Mouse (Mus musculus): Measurements from ENCODE around the gene Rpl35. TPM values are rescaled to one million over a fixed set of nuclear protein-coding genes. Genes with fewer than 3 reads are reported as not detected.
"Not testable (repeated sequence)": the region's sequence is repeated elsewhere in the genome, so short reads cannot be mapped to it uniquely, and the experiment has no call there.

Rpl35 gene
- total RNA-seq (2017) = 1,207 and 1,504 TPM in 2 replicates

- ATAC-seq (replicated peaks in 1 of 2; ENCODE audit: insufficient read depth in 1 of 2, low FRiP score in 2 of 2, low TSS enrichment in 1 of 2, low read depth in 1 of 2, poor library complexity in 2 of 2, severe bottlenecking in 2 of 2) = no peak
These were observed at the start of gene Rpl35 for GRCm38 (mm10) chr2:39005574-39006079. TSS of gene Rpl35 (minus strand) at chr2:39005624.

- ATAC-seq (replicated peaks in 1 of 2; ENCODE audit: insufficient read depth in 1 of 2, low FRiP score in 2 of 2, low TSS enrichment in 1 of 2, low read depth in 1 of 2, poor library complexity in 2 of 2, severe bottlenecking in 2 of 2) = no peak
These were observed 43.1 kb upstream of the Rpl35 start for GRCm38 (mm10) chr2:39048515-39048914.

GRCm38 (mm10) chr2:39040215-39040614, 34.8 kb upstream of the Rpl35 start:
- no peak for ATAC-seq (replicated peaks in 1 of 2; ENCODE audit: insufficient read depth in 1 of 2, low FRiP score in 2 of 2, low TSS enrichment in 1 of 2, low read depth in 1 of 2, poor library complexity in 2 of 2, severe bottlenecking in 2 of 2)

GRCm38 (mm10) chr2:39031611-39032010, 26.2 kb upstream of the Rpl35 start:
- ATAC-seq (replicated peaks in 1 of 2; ENCODE audit: insufficient read depth in 1 of 2, low FRiP score in 2 of 2, low TSS enrichment in 1 of 2, low read depth in 1 of 2, poor library complexity in 2 of 2, severe bottlenecking in 2 of 2) = no peak

GRCm38 (mm10) chr2:39020004-39020403, 14.6 kb upstream of the Rpl35 start:
- no peak for ATAC-seq (replicated peaks in 1 of 2; ENCODE audit: insufficient read depth in 1 of 2, low FRiP score in 2 of 2, low TSS enrichment in 1 of 2, low read depth in 1 of 2, poor library complexity in 2 of 2, severe bottlenecking in 2 of 2)

GRCm38 (mm10) chr2:39016581-39016980, 11.2 kb upstream of the Rpl35 start:
- ATAC-seq (replicated peaks in 1 of 2; ENCODE audit: insufficient read depth in 1 of 2, low FRiP score in 2 of 2, low TSS enrichment in 1 of 2, low read depth in 1 of 2, poor library complexity in 2 of 2, severe bottlenecking in 2 of 2) = no peak

- no peak for ATAC-seq (replicated peaks in 1 of 2; ENCODE audit: insufficient read depth in 1 of 2, low FRiP score in 2 of 2, low TSS enrichment in 1 of 2, low read depth in 1 of 2, poor library complexity in 2 of 2, severe bottlenecking in 2 of 2)
These were observed 7.4 kb upstream of the Rpl35 start for GRCm38 (mm10) chr2:39012768-39013279.

GRCm38 (mm10) chr2:39011971-39012370, 6.5 kb upstream of the Rpl35 start:
- ATAC-seq (replicated peaks in 1 of 2; ENCODE audit: insufficient read depth in 1 of 2, low FRiP score in 2 of 2, low TSS enrichment in 1 of 2, low read depth in 1 of 2, poor library complexity in 2 of 2, severe bottlenecking in 2 of 2) = no peak

- ATAC-seq (replicated peaks in 1 of 2; ENCODE audit: insufficient read depth in 1 of 2, low FRiP score in 2 of 2, low TSS enrichment in 1 of 2, low read depth in 1 of 2, poor library complexity in 2 of 2, severe bottlenecking in 2 of 2) = no peak
These were observed 5.8 kb upstream of the Rpl35 start for GRCm38 (mm10) chr2:39011264-39011663.

- ATAC-seq (replicated peaks in 1 of 2; ENCODE audit: insufficient read depth in 1 of 2, low FRiP score in 2 of 2, low TSS enrichment in 1 of 2, low read depth in 1 of 2, poor library complexity in 2 of 2, severe bottlenecking in 2 of 2) = not testable (repeated sequence)
These were observed 4.7 kb upstream of the Rpl35 start for GRCm38 (mm10) chr2:39010144-39010543.

- ATAC-seq (replicated peaks in 1 of 2; ENCODE audit: insufficient read depth in 1 of 2, low FRiP score in 2 of 2, low TSS enrichment in 1 of 2, low read depth in 1 of 2, poor library complexity in 2 of 2, severe bottlenecking in 2 of 2) = peak in 1 of 2 experiments; percentile 18; a peak in 1 of 4 replicates
These were observed 3.5 kb upstream of the Rpl35 start for GRCm38 (mm10) chr2:39008954-39009365.

GRCm38 (mm10) chr2:39008350-39008851, 3.0 kb upstream of the Rpl35 start:
- ATAC-seq (replicated peaks in 1 of 2; ENCODE audit: insufficient read depth in 1 of 2, low FRiP score in 2 of 2, low TSS enrichment in 1 of 2, low read depth in 1 of 2, poor library complexity in 2 of 2, severe bottlenecking in 2 of 2) = 0 out of 4 replicates have a peak, but pooled peaks of 1 of the 2 experiments have one; percentile 0

- peak; percentile 31 to 60 for ATAC-seq (replicated peaks in 1 of 2; ENCODE audit: insufficient read depth in 1 of 2, low FRiP score in 2 of 2, low TSS enrichment in 1 of 2, low read depth in 1 of 2, poor library complexity in 2 of 2, severe bottlenecking in 2 of 2)
These were observed 2.4 kb upstream of the Rpl35 start for GRCm38 (mm10) chr2:39007865-39008264.

GRCm38 (mm10) chr2:39006149-39006730, 816 bp upstream of the Rpl35 start:
- ATAC-seq (replicated peaks in 1 of 2; ENCODE audit: insufficient read depth in 1 of 2, low FRiP score in 2 of 2, low TSS enrichment in 1 of 2, low read depth in 1 of 2, poor library complexity in 2 of 2, severe bottlenecking in 2 of 2) = no peak

GRCm38 (mm10) chr2:39004880-39005435, 466 bp downstream of the Rpl35 start, which contains the start of gene Arpc5l:
TSS of gene Arpc5l (plus strand) at chr2:39005348.
- ATAC-seq (replicated peaks in 1 of 2; ENCODE audit: insufficient read depth in 1 of 2, low FRiP score in 2 of 2, low TSS enrichment in 1 of 2, low read depth in 1 of 2, poor library complexity in 2 of 2, severe bottlenecking in 2 of 2) = peak; percentile 81 to 83

- ATAC-seq (replicated peaks in 1 of 2; ENCODE audit: insufficient read depth in 1 of 2, low FRiP score in 2 of 2, low TSS enrichment in 1 of 2, low read depth in 1 of 2, poor library complexity in 2 of 2, severe bottlenecking in 2 of 2) = peak in 1 of 2 experiments; percentile 1; a peak in 1 of 4 replicates
These were observed 1.1 kb downstream of the Rpl35 start for GRCm38 (mm10) chr2:39004372-39004771.

- ATAC-seq (replicated peaks in 1 of 2; ENCODE audit: insufficient read depth in 1 of 2, low FRiP score in 2 of 2, low TSS enrichment in 1 of 2, low read depth in 1 of 2, poor library complexity in 2 of 2, severe bottlenecking in 2 of 2) = no peak
These were observed 1.9 kb downstream of the Rpl35 start for GRCm38 (mm10) chr2:39003512-39003911.

GRCm38 (mm10) chr2:39003106-39003505, 2.3 kb downstream of the Rpl35 start:
- ATAC-seq (replicated peaks in 1 of 2; ENCODE audit: insufficient read depth in 1 of 2, low FRiP score in 2 of 2, low TSS enrichment in 1 of 2, low read depth in 1 of 2, poor library complexity in 2 of 2, severe bottlenecking in 2 of 2) = no peak
